Mouse (Mus musculus): ENCODE measurements around the gene Zfand6.

Gene Zfand6

GRCm38 (mm10) chr7:84689251-84690100 lies at the start of gene Zfand6:
Gene Zfand6 (minus strand): TSS chr7:84689959.
- peak; percentile 98 for DNase-seq (ENCODE audit: low read depth, low spot score)

- no peak for DNase-seq (ENCODE audit: low read depth, low spot score)
These were observed 47.0 kb upstream of the Zfand6 start for GRCm38 (mm10) chr7:84736803-84737202.

GRCm38 (mm10) chr7:84733038-84733437 lies 43.3 kb upstream of the Zfand6 start:
- no peak for DNase-seq (ENCODE audit: low read depth, low spot score)

- no peak for DNase-seq (ENCODE audit: low read depth, low spot score)
These were observed 42.3 kb upstream of the Zfand6 start for GRCm38 (mm10) chr7:84732052-84732451.

GRCm38 (mm10) chr7:84731076-84731475 lies 41.3 kb upstream of the Zfand6 start:
- no peak for DNase-seq (ENCODE audit: low read depth, low spot score)

GRCm38 (mm10) chr7:84722804-84723459 lies 33.2 kb upstream of the Zfand6 start:
- DNase-seq (ENCODE audit: low read depth, low spot score), result no peak

GRCm38 (mm10) chr7:84710287-84710958 lies 20.7 kb upstream of the Zfand6 start:
- no peak for DNase-seq (ENCODE audit: low read depth, low spot score)

GRCm38 (mm10) chr7:84706877-84707276 lies 17.1 kb upstream of the Zfand6 start:
- DNase-seq (ENCODE audit: low read depth, low spot score), result no peak

GRCm38 (mm10) chr7:84690101-84690509 lies 346 bp upstream of the Zfand6 start:
- DNase-seq (ENCODE audit: low read depth, low spot score), result peak; percentile 12

GRCm38 (mm10) chr7:84687653-84688580 lies 1.8 kb downstream of the Zfand6 start:
- DNase-seq (ENCODE audit: low read depth, low spot score), result no peak

GRCm38 (mm10) chr7:84686380-84686779 lies 3.4 kb downstream of the Zfand6 start:
- DNase-seq (ENCODE audit: low read depth, low spot score), result no peak

GRCm38 (mm10) chr7:84684675-84685074 lies 5.1 kb downstream of the Zfand6 start:
- no peak for DNase-seq (ENCODE audit: low read depth, low spot score)

GRCm38 (mm10) chr7:84681558-84681957 lies 8.2 kb downstream of the Zfand6 start:
- no peak for DNase-seq (ENCODE audit: low read depth, low spot score)

GRCm38 (mm10) chr7:84680931-84681330 lies 8.8 kb downstream of the Zfand6 start:
- DNase-seq (ENCODE audit: low read depth, low spot score), result no peak

- no peak for DNase-seq (ENCODE audit: low read depth, low spot score)
These were observed 9.7 kb downstream of the Zfand6 start for GRCm38 (mm10) chr7:84680092-84680491.

- peak; percentile 81 for DNase-seq (ENCODE audit: low read depth, low spot score)
These were observed 10.5 kb downstream of the Zfand6 start for GRCm38 (mm10) chr7:84679264-84679663.

- DNase-seq (ENCODE audit: low read depth, low spot score), result no peak
These were observed 16.7 kb downstream of the Zfand6 start for GRCm38 (mm10) chr7:84673103-84673502.

- peak; percentile 28 for DNase-seq (ENCODE audit: low read depth, low spot score)
These were observed 20.1 kb downstream of the Zfand6 start for GRCm38 (mm10) chr7:84669554-84670152.

- DNase-seq (ENCODE audit: low read depth, low spot score), result no peak
These were observed 21.8 kb downstream of the Zfand6 start for GRCm38 (mm10) chr7:84667946-84668345.

GRCm38 (mm10) chr7:84652740-84653139 lies 37.0 kb downstream of the Zfand6 start:
- no peak for DNase-seq (ENCODE audit: low read depth, low spot score)

- no peak for DNase-seq (ENCODE audit: low read depth, low spot score)
These were observed 37.8 kb downstream of the Zfand6 start for GRCm38 (mm10) chr7:84651987-84652321.

Measured in ZHBTc4 (cell line).